Mouse (Mus musculus) lung, adult 2 months (tissue): ENCODE data around the gene Smarcc2.

Source experiments
- CTCF ChIP-seq: fragments of 200-500 bp; IDR thresholded peaks from 2 replicates; pipeline ENCODE4 v1.5.1; 2011; ENCODE audit warnings: mild to moderate bottlenecking, low read length, control low read depth; ENCODE audit not compliant: insufficient read depth
- POLR2A ChIP-seq: fragments of 200-500 bp; IDR thresholded peaks from 2 replicates; pipeline ENCODE4 v1.6.1; 2011; ENCODE audit warnings: low read depth, mild to moderate bottlenecking, control low read depth, low read length, borderline replicate concordance; ENCODE audit errors: extremely low read depth

GRCm38 (mm10) chr10:128515044-128515443, 56.0 kb downstream of the Smarcc2 start:
- no peak for TF ChIP-seq CTCF
- TF ChIP-seq POLR2A: no peak
